ENCODE assay signal across 30 mouse cellular contexts in the genomic region with DNA sequence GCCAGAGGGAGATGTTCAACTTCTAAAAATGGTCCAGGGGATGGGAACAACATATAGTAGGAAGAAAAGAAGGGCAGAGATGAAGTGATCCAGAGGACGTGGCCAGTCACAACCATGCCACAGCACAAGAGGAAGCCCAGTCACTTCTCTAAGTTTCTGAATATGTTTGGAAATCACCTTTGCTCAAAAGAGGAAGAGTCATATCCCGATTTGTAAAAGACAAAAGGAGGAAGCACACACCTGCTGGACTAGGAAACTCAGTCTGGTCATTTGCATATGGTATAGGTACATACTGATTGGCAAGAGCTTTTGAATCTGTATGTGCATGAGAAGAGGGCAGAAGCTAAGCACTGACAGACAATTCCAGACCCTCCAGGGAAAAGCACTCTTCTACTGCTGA. TPM values are rescaled to one million over a fixed set of nuclear protein-coding genes. Genes with fewer than 3 reads are reported as not detected.
DNase-seq lines count a peak whose midpoint lies in the region; ATAC-seq lines count a peak whose summit lies in the region.
"Had no signal": no experiment of that assay in that cellular context is flagged by ENCODE, and none has a peak within 500 bp of the region (broad histone marks: within the 10 kb centered on the region; RNA-seq: fewer than 3 reads in every experiment).

No protein-coding gene starts in this region.

- H3K27ac ChIP-seq in forebrain, embryonic 13.5 days, result no peak overlapping the region
- H3K27ac ChIP-seq: embryonic facial prominence, embryonic 13.5 days; forebrain, embryonic 10.5 days; hindbrain, embryonic 13.5 days; limb, embryonic 12.5 days; liver, embryonic 15.5 days; lung, embryonic 15.5 days; midbrain, embryonic 15.5 days; neural tube, embryonic 12.5 days had no signal

- peak; percentile 36 to 53 for DNase-seq in spleen, postnatal 36 days (ENCODE audit: low spot score in 2 of 2)
- DNase-seq in spleen, postnatal 10 days (ENCODE audit: low spot score in 2 of 2), result no peak
- DNase-seq in left cerebral cortex, postnatal 10 days (ENCODE audit: extremely low spot score in 1 of 2, low spot score in 2 of 2), result no peak
- no peak for DNase-seq in thymus, postnatal 25 days
- DNase-seq: adrenal gland, adult 8-10 months; cerebellum, adult 11 months; cerebellum, adult 9-10 months; gastrocnemius, postnatal 14 days; heart, adult 18-20 months; heart, postnatal 4 days; kidney, postnatal 14 days; layer of hippocampus, adult 9-11 months; thymus, adult 2 months; thymus, postnatal 4 days had no signal

- H3K9ac ChIP-seq in forebrain, embryonic 13.5 days, result no peak overlapping the region
- H3K9ac ChIP-seq: embryonic facial prominence, embryonic 13.5 days; heart, embryonic 12.5 days; hindbrain, embryonic 13.5 days; limb, embryonic 12.5 days; liver, embryonic 15.5 days; lung, embryonic 15.5 days; midbrain, embryonic 15.5 days; neural tube, embryonic 12.5 days had no signal

- ATAC-seq in common myeloid progenitor, adult 5-6 weeks (replicated peaks; ENCODE audit: low read depth, poor library complexity, severe bottlenecking), result peak; percentile 47; the same call in 1 of the 2 replicates
- peak; percentile 68 for ATAC-seq in monocyte, adult 5-6 weeks (replicated peaks; ENCODE audit: insufficient number of reproducible peaks, low FRiP score, low TSS enrichment, poor library complexity, severe bottlenecking)
- no peak for ATAC-seq in forebrain, embryonic 13.5 days
- ATAC-seq: forebrain, embryonic 16.5 days; intestine, embryonic 16.5 days; midbrain, embryonic 15.5 days had no signal

- no peaks in the 10 kb centered on the region for H3K27me3 ChIP-seq in forebrain, embryonic 13.5 days
- H3K27me3 ChIP-seq: heart, embryonic 12.5 days; hindbrain, embryonic 13.5 days; limb, embryonic 12.5 days; liver, embryonic 15.5 days; lung, embryonic 15.5 days; midbrain, embryonic 15.5 days; neural tube, embryonic 12.5 days had no signal

- no peak overlapping the region for H3K4me2 ChIP-seq in forebrain, embryonic 13.5 days
- H3K4me2 ChIP-seq: embryonic facial prominence, embryonic 13.5 days; heart, embryonic 12.5 days; hindbrain, embryonic 13.5 days; limb, embryonic 12.5 days; liver, embryonic 15.5 days; lung, embryonic 15.5 days; midbrain, embryonic 15.5 days; neural tube, embryonic 12.5 days had no signal

- intact Hi-C loops in left cerebral cortex, postnatal 10 days (cut with DNase I), result no loop called here

- H3K36me3 ChIP-seq in forebrain, embryonic 13.5 days (ENCODE audit: poor library complexity, severe bottlenecking), result no peaks in the 10 kb centered on the region
- H3K36me3 ChIP-seq: embryonic facial prominence, embryonic 13.5 days; forebrain, embryonic 10.5 days; G1E; heart, embryonic 12.5 days; limb, embryonic 12.5 days; liver, embryonic 15.5 days; lung, embryonic 15.5 days; midbrain, embryonic 15.5 days; neural tube, embryonic 12.5 days had no signal

- H3K4me3 ChIP-seq in forebrain, embryonic 13.5 days, result no peak overlapping the region
- H3K4me3 ChIP-seq: embryonic facial prominence, embryonic 13.5 days; forebrain, embryonic 10.5 days; heart, embryonic 12.5 days; hindbrain, embryonic 13.5 days; limb, embryonic 12.5 days; liver, embryonic 15.5 days; lung, embryonic 15.5 days; midbrain, embryonic 15.5 days; neural tube, embryonic 12.5 days had no signal

- WGBS in forebrain, embryonic 13.5 days, result 70% methylated on average over 2 of the region's 2 CpGs

- no peaks in the 10 kb centered on the region for H3K4me1 ChIP-seq in forebrain, embryonic 13.5 days
- H3K4me1 ChIP-seq: embryonic facial prominence, embryonic 13.5 days; forebrain, embryonic 10.5 days; heart, embryonic 12.5 days; hindbrain, embryonic 13.5 days; limb, embryonic 12.5 days; liver, embryonic 15.5 days; lung, embryonic 15.5 days; midbrain, embryonic 15.5 days; neural tube, embryonic 12.5 days had no signal

- H3K9me3 ChIP-seq in forebrain, embryonic 13.5 days (replicated peaks), result no peaks in the 10 kb centered on the region
- H3K9me3 ChIP-seq: embryonic facial prominence, embryonic 13.5 days; forebrain, embryonic 10.5 days; G1E; heart, embryonic 12.5 days; hindbrain, embryonic 13.5 days; limb, embryonic 12.5 days; liver, embryonic 15.5 days; lung, embryonic 15.5 days; midbrain, embryonic 15.5 days; neural tube, embryonic 12.5 days had no signal

RNA-seq across cellular contexts. Expression of gene Gpr34, which starts 32.5 kb away (rescaled TPM):
- 0.46 TPM in 1 of 2 replicates, not detected in the other for total RNA-seq in common myeloid progenitor, adult 5-6 weeks (2017)
- total RNA-seq in monocyte, adult 5-6 weeks (2017), result 1.2 to 6.0 TPM (median 3.8 TPM) in 3 replicates
- total RNA-seq in left cerebral cortex, postnatal 10 days (2021), result 10 to 100 TPM; 12.2 to 15.6 TPM
- polyA plus RNA-seq in forebrain, embryonic 13.5 days (2015; fragmentation: Nextera tagmentation; extraction: Ambion mirVana), result 2.3 and 2.4 TPM in 2 replicates
- polyA plus RNA-seq: G1E; liver, adult 2 months had no signal

Comparison
In these comparisons a context has a peak if more than half of its experiments do, and no peak if none do; other contexts are left out.
1. DNase-seq: peak in spleen, postnatal 36 days (2 of 2); none in spleen, postnatal 10 days (0 of 2), left cerebral cortex, postnatal 10 days (0 of 2) and thymus, postnatal 25 days (single experiment).